Mouse (Mus musculus): Measurements from ENCODE around the gene Pxk.

- TF ChIP-seq POLR2A (IDR thresholded peaks at IDR 0.05; ENCODE audit: insufficient read length, low read depth), result no peak
- TF ChIP-seq POLR2AphosphoS2 (IDR thresholded peaks at IDR 0.05; ENCODE audit: insufficient read length, low read depth), result no peak
- no peak for TF ChIP-seq MAX (IDR thresholded peaks at IDR 0.05; ENCODE audit: low read depth)
- TF ChIP-seq E2F4 (IDR thresholded peaks at IDR 0.05; ENCODE audit: insufficient read depth), result no peak
- TF ChIP-seq MYOG (IDR thresholded peaks at IDR 0.05; ENCODE audit: control insufficient read depth in 1 of 3, insufficient read depth in 1 of 3, insufficient read length in 2 of 3, low read depth in 2 of 3), result no peak
- no peak for TF ChIP-seq TCF3 (IDR thresholded peaks at IDR 0.05; ENCODE audit: insufficient read length, low read depth)
- TF ChIP-seq USF1 (IDR thresholded peaks at IDR 0.05; ENCODE audit: low read depth), result no peak
- TF ChIP-seq TCF12 (IDR thresholded peaks at IDR 0.05; ENCODE audit: insufficient read depth, poor library complexity, severe bottlenecking), result no peak
- no peak for TF ChIP-seq MYOD1 (IDR thresholded peaks at IDR 0.05; ENCODE audit: control insufficient read depth in 1 of 3, insufficient read length in 2 of 3, low read depth in 2 of 3)
These were observed 3.9 kb downstream of the Pxk start for GRCm38 (mm10) chr14:8101886-8102285.
